Mouse (Mus musculus) erythroblast, embryonic 14.5 days (primary cell): Measurements from ENCODE around the gene Tmbim6.
"Not testable (repeated sequence)": the region's sequence is repeated elsewhere in the genome, so short reads cannot be mapped to it uniquely, and the experiment has no call there.

Experiments
- GATA1 ChIP-seq: IDR thresholded peaks from 2 replicates; pipeline ENCODE4 v1.6.1; 2012; ENCODE audit warnings: low read length, inconsistent platforms, mixed read lengths
- TAL1 ChIP-seq: IDR thresholded peaks from 3 replicates; pipeline ENCODE4 v1.6.1; 2012; ENCODE audit warnings: low read length, inconsistent platforms, mixed read lengths

DNA sequence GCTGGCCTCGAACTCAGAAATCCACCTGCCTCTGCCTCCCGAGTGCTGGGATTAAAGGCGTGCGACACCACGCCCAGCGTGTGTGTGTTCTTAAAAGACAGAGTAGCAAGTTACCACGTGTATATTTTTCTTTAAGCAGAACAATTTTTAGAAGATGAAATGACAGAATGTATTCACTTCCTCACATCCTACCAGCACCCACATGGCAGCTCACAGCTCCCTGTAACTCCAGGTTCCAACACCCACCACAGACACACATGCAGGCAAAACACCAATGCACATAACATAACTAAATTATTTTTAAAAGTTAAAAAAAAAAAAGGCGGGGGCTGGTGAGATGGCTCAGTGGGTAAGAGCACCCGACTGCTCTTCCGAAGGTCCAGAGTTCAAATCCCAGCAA is 53.5 kb downstream of the Tmbim6 start:
- not testable (repeated sequence) for TF ChIP-seq GATA1, TAL1
